Comparison of ENCODE assay signal across 7 mouse cellular contexts in the genomic region with DNA sequence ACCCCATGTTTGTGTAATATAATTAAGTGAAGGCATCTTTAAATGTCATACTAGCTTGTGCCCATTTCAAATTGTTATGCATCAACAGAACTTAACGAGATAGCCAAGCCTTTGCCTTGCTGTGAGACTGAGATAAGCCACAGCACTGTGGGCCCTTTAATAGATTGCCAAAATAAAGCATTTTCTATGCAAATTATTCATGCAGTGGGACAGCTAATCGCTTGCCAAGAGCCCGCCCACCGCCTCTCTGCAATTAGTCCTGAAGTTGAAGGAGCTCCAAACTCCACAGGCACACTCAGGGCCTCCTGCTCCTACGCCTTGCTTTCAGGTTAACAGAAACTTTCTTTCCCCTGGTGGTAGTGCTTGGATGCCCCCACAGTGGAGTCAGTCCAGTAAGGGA. TPM values are rescaled to one million over a fixed set of nuclear protein-coding genes. Genes with fewer than 3 reads are reported as not detected.
DNase-seq lines count a peak whose midpoint lies in the region; ATAC-seq and TF ChIP-seq lines count a peak whose summit lies in the region.

No protein-coding gene starts in this region.

- H3K4me2 ChIP-seq in liver, postnatal 0 days (ENCODE audit: low read depth, low read length) = peak overlapping the region; percentile 50

- H3K4me1 ChIP-seq in liver, postnatal 0 days (ENCODE audit: insufficient read depth) = peaks cover 23% of the 10 kb centered on the region

- WGBS in liver, postnatal 0 days (ENCODE audit: insufficient replicate concordance) = 46% methylated on average over 5 of the region's 5 CpGs

- H3K9ac ChIP-seq in liver, postnatal 0 days (replicated peaks) = no peak overlapping the region

- H3K4me3 ChIP-seq in liver, postnatal 0 days (ENCODE audit: low read depth, low read length) = no peak overlapping the region

- peak overlapping the region; percentile 64 for H3K27ac ChIP-seq in liver, postnatal 0 days (ENCODE audit: low read depth)

- H3K36me3 ChIP-seq in liver, postnatal 0 days (replicated peaks; ENCODE audit: insufficient read depth, low read length) = no peaks in the 10 kb centered on the region

- no peaks in the 10 kb centered on the region for H3K9me3 ChIP-seq in liver, postnatal 0 days (ENCODE audit: low read length)

- peak; percentile 81 for ATAC-seq in liver, postnatal 0 days

- TF ChIP-seq EP300 in liver, postnatal 0 days (IDR thresholded peaks at IDR 0.05; ENCODE audit: low read depth) = peak; percentile 97

- no peaks in the 10 kb centered on the region for H3K27me3 ChIP-seq in liver, postnatal 0 days (ENCODE audit: insufficient read depth, low read length)

- DNase-seq in MEL-GATA-1-ER (ENCODE audit: extremely low read depth, low read depth) = peak; percentile 77
- peak; percentile 79 for DNase-seq in brain, adult 2 months (ENCODE audit: low read depth, low spot score)
- DNase-seq in layer of hippocampus, adult 18-20 months (ENCODE audit: low spot score in 2 of 2) = peak; percentile 76 to 91
- DNase-seq in liver, postnatal 0 days = peak; percentile 56
- DNase-seq in ovary, adult 18-20 months (ENCODE audit: low spot score) = no peak
- DNase-seq in cerebellum, adult 18-20 months = no peak
- no peak for DNase-seq in neural tube, embryonic 10.5 days (ENCODE audit: extremely low spot score, low spot score)

- no peak for TF ChIP-seq CTCF in liver, postnatal 0 days (IDR thresholded peaks at IDR 0.05; ENCODE audit: low read depth)

RNA-seq across cellular contexts. Expression of a gene that starts 27.9 kb away (rescaled TPM):
- total RNA-seq in layer of hippocampus, adult 18-20 months (2021) = 10 to 100 TPM; 67.2 to 72.2 TPM
- polyA plus RNA-seq in liver, postnatal 0 days (2015; fragmentation: Nextera tagmentation; extraction: Ambion mirVana) = 0.33 and 0.36 TPM in 2 replicates

Comparison
In these comparisons a context has a peak if more than half of its experiments do, and no peak if none do; other contexts are left out.
1. DNase-seq: peak in MEL-GATA-1-ER (single experiment), brain, adult 2 months (single experiment), layer of hippocampus, adult 18-20 months (2 of 2) and liver, postnatal 0 days (single experiment); none in ovary, adult 18-20 months (single experiment), cerebellum, adult 18-20 months (0 of 2) and neural tube, embryonic 10.5 days (single experiment).